Mouse (Mus musculus) liver, embryonic 14.5 days (tissue): ENCODE data around the gene Casp7. TPM values are rescaled to one million over a fixed set of nuclear protein-coding genes. Genes with fewer than 3 reads are reported as not detected.

Experiments
- ATAC-seq: fragments of 200-750 bp; cut with Nextera tagmentation; 2 replicates; pipeline ENCODE4 v1.8.0; 2017; ENCODE audit warnings: moderate number of reproducible peaks, mild to moderate bottlenecking, moderate library complexity; ENCODE audit not compliant: insufficient read depth
- DNase-seq, 3 experiments: peaks; one replicate each; pipeline ENCODE4 v3.0.0-alpha.2; 2012 to 2013; ENCODE audit warnings: low read depth in 3 of 3, low spot score in 3 of 3
- H3K27ac ChIP-seq: fragments of 300-500 bp; sonication (generic); 2 replicates; pipeline ENCODE4 v1.5.1; 2014; ENCODE audit warnings: moderate library complexity, mild to moderate bottlenecking, control low read depth, inconsistent platforms
- H3K27me3 ChIP-seq: fragments of 300-500 bp; sonication (generic); 2 replicates; pipeline ENCODE4 v1.6.1; 2014; ENCODE audit warnings: mild to moderate bottlenecking, low read length, moderate library complexity; ENCODE audit not compliant: control insufficient read depth, insufficient read depth
- H3K36me3 ChIP-seq: fragments of 300-500 bp; sonication (generic); replicated peaks from 2 replicates; pipeline ENCODE4 v1.6.1; 2014; ENCODE audit warnings: low read depth; ENCODE audit not compliant: control insufficient read depth, insufficient read depth
- H3K4me1 ChIP-seq, 2 experiments: fragments of 200-500 bp in 1 of 2; fragments of 300-500 bp in 1 of 2; sonication (generic) in 1 of 2; replicated peaks; 2 replicates each; pipeline ENCODE4 v1.6.1; 2012 to 2014; ENCODE audit warnings: antibody characterized with exemption in 1 of 2, inconsistent platforms in 1 of 2, low read length in 1 of 2; ENCODE audit not compliant: control insufficient read depth in 2 of 2, insufficient read depth in 2 of 2
- H3K4me2 ChIP-seq: fragments of 300-500 bp; sonication (generic); 2 replicates; pipeline ENCODE4 v1.6.1; 2014; ENCODE audit warnings: low read depth, mild to moderate bottlenecking, control low read depth, moderate library complexity
- H3K4me3 ChIP-seq, 2 experiments: fragments of 200-500 bp in 1 of 2; fragments of 300-500 bp in 1 of 2; sonication (generic) in 1 of 2; 2 replicates each; pipeline ENCODE4 v1.5.1; 2012 to 2014; ENCODE audit warnings: low read depth in 2 of 2, low read length in 2 of 2, mild to moderate bottlenecking in 2 of 2, control low read depth in 1 of 2, inconsistent platforms in 1 of 2, moderate library complexity in 1 of 2; ENCODE audit not compliant: insufficient read depth in 1 of 2
- H3K9ac ChIP-seq: fragments of 300-500 bp; sonication (generic); replicated peaks from 2 replicates; pipeline ENCODE4 v1.6.1; 2014; ENCODE audit warnings: mild to moderate bottlenecking, control low read depth, moderate library complexity
- H3K9me3 ChIP-seq: fragments of 300-500 bp; sonication (generic); 2 replicates; pipeline ENCODE4 v1.6.1; 2016; ENCODE audit warnings: low read length, mixed read lengths; ENCODE audit not compliant: control insufficient read depth
- CTCF ChIP-seq: IDR thresholded peaks from 2 replicates; pipeline ENCODE4 v1.5.1; 2016; ENCODE audit warnings: antibody characterized with exemption, low read depth, control low read depth
- EP300 ChIP-seq: IDR thresholded peaks from 2 replicates; pipeline ENCODE4 v1.6.1; 2016; ENCODE audit warnings: antibody characterized with exemption, low read depth
- WGBS: fragments of 180-500 bp; shearing (Covaris S2); extraction: QIAGEN DNeasy Blood & Tissue Kit; methylation state at CpG from one replicate; pipeline ENCODE4 v1.1.7; 2014; ENCODE audit not compliant: insufficient replicate concordance; 5-methylcytosine and 5-hydroxymethylcytosine counted together
- polyA plus RNA-seq, 2 experiments: library from polyadenylated mRNA; depleted of rRNA in 1 of 2; stranded (reverse) in 1 of 2; unstranded in 1 of 2; fragments of >200 nt; fragmentation: Nextera tagmentation in 1 of 2; extraction: Ambion mirVana in 1 of 2; gene quantifications; 2 replicates each; pipeline versions ENCODE4 v1.2.1 to v1.2.3; 2012 to 2014

The Casp7 gene
- polyA plus RNA-seq, 2 experiments = 9.5 to 13.2 TPM

DNA sequence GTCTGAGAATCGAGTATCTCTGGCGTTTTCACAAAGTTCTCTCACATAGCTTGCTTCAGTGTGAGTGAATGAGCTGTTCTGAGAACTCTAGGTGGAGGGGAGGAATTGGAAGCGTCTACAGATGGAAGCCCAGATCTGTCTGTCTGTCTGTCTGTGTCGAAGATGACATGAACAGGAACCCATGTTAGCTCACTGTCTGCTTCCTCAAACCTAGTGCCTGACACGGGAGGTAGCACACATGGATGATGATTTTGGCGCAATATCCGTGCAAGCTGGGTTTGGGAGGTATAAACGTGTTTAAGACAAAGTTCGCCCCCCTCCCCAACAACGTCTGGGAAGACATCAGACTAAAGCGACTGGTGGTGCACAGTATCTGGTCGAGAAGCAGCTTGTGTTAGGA lies 702 bp upstream of the Casp7 start:
- WGBS = 13% methylated on average over 12 of the region's 12 CpGs
- Histone ChIP-seq H3K9me3 (no peaks in the 10 kb centered on the region), H3K27ac (no peak overlapping the region), H3K4me1 (peaks cover 37 to 58% of the 10 kb centered on the region in 2 experiments), H3K4me2 (peak overlapping the region; percentile 96), H3K36me3 (no peaks in the 10 kb centered on the region), H3K4me3 (peak overlapping the region; percentile 81 to 83), H3K27me3 (no peaks in the 10 kb centered on the region), H3K9ac (peak overlapping the region; percentile 84)
- DNase-seq (no peak), ATAC-seq (no peak)
- TF ChIP-seq CTCF (no peak), EP300 (no peak)

DNA sequence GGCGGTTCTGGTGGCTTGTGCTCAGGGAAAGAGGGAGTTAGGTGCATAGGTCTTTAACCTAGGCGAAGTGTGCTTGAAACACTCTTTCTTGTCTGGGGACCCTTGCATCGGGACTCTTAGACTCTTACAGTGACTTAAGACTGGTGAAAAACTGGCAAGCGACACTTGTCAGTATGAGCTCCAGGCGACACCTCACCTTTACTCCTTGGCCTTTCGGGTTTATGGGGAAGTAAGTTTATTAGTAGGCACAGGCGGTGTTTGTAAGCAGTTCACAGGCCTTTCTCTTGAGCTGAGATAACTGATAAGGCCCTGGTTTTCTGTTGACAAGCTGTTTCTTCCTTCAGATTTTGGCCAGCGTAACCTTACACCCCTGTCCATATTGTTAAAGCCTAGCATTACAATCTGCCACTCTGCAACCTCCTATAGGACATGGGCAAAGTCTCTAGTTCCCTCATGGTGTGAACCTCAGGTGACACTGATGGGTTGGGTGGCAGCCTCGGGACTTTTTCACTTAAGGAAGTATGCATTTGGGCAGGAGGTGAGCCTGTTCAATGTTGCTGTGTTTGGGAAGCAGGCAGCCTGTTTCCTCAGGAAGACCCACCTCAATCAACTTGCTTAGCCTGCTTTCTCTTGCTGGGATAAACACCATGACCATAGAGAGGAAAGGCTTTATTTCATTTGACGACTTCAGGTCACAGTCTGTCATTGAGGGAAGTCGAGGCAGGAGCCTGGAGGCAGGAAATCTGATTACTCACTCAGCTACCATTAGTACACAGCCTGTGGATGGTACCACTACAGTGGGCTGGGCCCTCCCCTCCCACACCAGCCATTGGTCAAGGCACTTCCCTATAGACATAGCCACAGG lies 966 bp downstream of the Casp7 start:
- H3K36me3 ChIP-seq = no peaks in the 10 kb centered on the region
- TF ChIP-seq CTCF = no peak
- TF ChIP-seq EP300 = no peak
- peak overlapping the region; percentile 96 for H3K4me2 ChIP-seq
- no peaks in the 10 kb centered on the region for H3K27me3 ChIP-seq
- H3K4me1 ChIP-seq = peaks cover 23 to 45% of the 10 kb centered on the region in 2 experiments
- peak overlapping the region; percentile 81 to 83 for H3K4me3 ChIP-seq
- H3K9ac ChIP-seq = peak overlapping the region; percentile 84
- ATAC-seq (peak; percentile 21; the same call in 1 of the 2 replicates), DNase-seq (peak in 1 of 3 experiments; percentile 30)
- peak overlapping the region; percentile 56 for H3K27ac ChIP-seq
- no peaks in the 10 kb centered on the region for H3K9me3 ChIP-seq
- WGBS = 12% methylated on average over 11 of the region's 11 CpGs

DNA sequence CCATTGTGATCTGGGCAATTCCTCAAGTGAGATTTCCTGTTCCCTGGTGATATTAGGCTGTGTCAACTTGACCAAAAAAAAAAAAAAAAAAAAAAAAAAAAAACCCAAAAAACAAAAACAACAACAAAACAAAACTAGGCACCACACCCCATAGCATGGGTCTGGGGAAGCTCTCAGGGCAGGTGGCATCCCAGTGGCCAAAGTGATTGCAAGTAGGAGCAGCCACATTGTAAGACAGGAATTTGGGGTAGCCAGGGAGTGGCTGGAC lies 1.5 kb downstream of the Casp7 start:
- Histone ChIP-seq H3K36me3 (no peaks in the 10 kb centered on the region), H3K27ac (no peak overlapping the region), H3K4me2 (peak overlapping the region; percentile 96), H3K4me3 (no peak overlapping the region), H3K9me3 (no peaks in the 10 kb centered on the region), H3K27me3 (no peaks in the 10 kb centered on the region), H3K4me1 (peaks cover 20 to 40% of the 10 kb centered on the region in 2 experiments), H3K9ac (no peak overlapping the region)
- TF ChIP-seq EP300 = no peak
- no peak for TF ChIP-seq CTCF
- DNase-seq (no peak), ATAC-seq (no peak)

DNA sequence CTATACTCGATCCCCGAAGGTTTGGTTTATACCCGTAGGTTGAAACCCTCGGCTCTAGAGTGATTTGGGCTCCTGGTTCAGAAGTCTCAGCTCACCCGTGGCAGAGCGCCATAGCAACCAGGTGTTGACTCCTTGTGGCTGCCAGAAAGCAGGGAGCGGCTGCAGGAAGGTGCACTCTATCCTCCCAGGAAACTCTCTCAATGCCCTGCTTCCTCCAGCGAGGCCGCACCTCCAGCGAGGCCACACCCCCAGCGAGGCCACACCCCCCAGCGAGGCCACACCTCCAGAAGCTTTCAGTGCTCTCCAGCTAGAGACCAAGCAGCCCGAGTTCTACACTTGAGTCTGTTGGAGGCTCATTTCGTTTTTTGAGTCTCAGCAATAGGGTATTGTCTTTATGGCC lies 3.3 kb downstream of the Casp7 start:
- peak overlapping the region; percentile 35 for H3K4me2 ChIP-seq
- TF ChIP-seq EP300 (no peak), CTCF (no peak)
- peaks cover 14 to 24% of the 10 kb centered on the region in 2 experiments for H3K4me1 ChIP-seq
- H3K9me3 ChIP-seq = no peaks in the 10 kb centered on the region
- H3K27me3 ChIP-seq = no peaks in the 10 kb centered on the region
- WGBS = 34% methylated on average over 14 of the region's 14 CpGs
- no peak overlapping the region for H3K27ac ChIP-seq
- 0 out of 2 replicates have a peak overlapping the region, but pooled peaks have one; percentile 14 for H3K9ac ChIP-seq
- peaks cover 3% of the 10 kb centered on the region for H3K36me3 ChIP-seq
- ATAC-seq = peak; percentile 46; the same call in 1 of the 2 replicates
- no peak overlapping the region for H3K4me3 ChIP-seq
- DNase-seq = peak in 2 of 3 experiments; percentile 63 to 65

GRCm38 (mm10) chr19:56401864-56402263 lies 4.9 kb downstream of the Casp7 start:
- no peak for TF ChIP-seq EP300
- no peak for TF ChIP-seq CTCF
- H3K4me2 ChIP-seq = no peak overlapping the region
- WGBS = 74% methylated on average over 6 of the region's 6 CpGs

More at GRCm38 (mm10) chr19:56401864-56402263, 4.9 kb downstream of the Casp7 start:
- ATAC-seq = no peak
- no peak for DNase-seq
- Histone ChIP-seq H3K4me3 (no peak overlapping the region), H3K27me3 (no peaks in the 10 kb centered on the region), H3K27ac (no peak overlapping the region), H3K9ac (no peak overlapping the region), H3K36me3 (peaks cover 3% of the 10 kb centered on the region), H3K4me1 (peaks cover 9 to 11% of the 10 kb centered on the region in 2 experiments), H3K9me3 (no peaks in the 10 kb centered on the region)
